Mouse (Mus musculus) gastrocnemius, postnatal 14 days (tissue): ENCODE measurements at regions not wholly inside any gene's neighbourhood (a gene's known extent, or its start where the extent isn't known, plus 50 kb on each side); places are given as distances from the start of the nearest gene placed in this dataset.
"Not testable (repeated sequence)": the region's sequence is repeated elsewhere in the genome, so short reads cannot be mapped to it uniquely, and the experiment has no call there.

ENCODE experiments used
- DNase-seq: peaks from one replicate; pipeline ENCODE4 v3.0.0; 2021; ENCODE audit warnings: mixed read lengths
- intact Hi-C: fragments of 180-260 bp; cut with DNase I; formaldehyde crosslinking; loops from one replicate; pipeline ENCODE4 v1.15.1; 2025; ENCODE audit warnings: low total_unique reads

- intact Hi-C loops, result not testable (repeated sequence)
- DNase-seq, result peak; percentile 4
These were observed 65.3 kb downstream of the Gm15023 start for GRCm38 (mm10) chrX:135112109-135112508.

GRCm38 (mm10) chrX:135110866-135111265, 66.6 kb downstream of the Gm15023 start:
- peak; percentile 3 for DNase-seq
- intact Hi-C loops, result not testable (repeated sequence)

- DNase-seq, result no peak
- intact Hi-C loops, result no loop called here
These were observed 75.8 kb downstream of the Gm15023 start for GRCm38 (mm10) chrX:135101594-135101993.

- no peak for DNase-seq
- intact Hi-C loops, result no loop called here
These were observed 79.3 kb downstream of the Gm15023 start for GRCm38 (mm10) chrX:135098101-135098500.

GRCm38 (mm10) chrX:135096206-135096605, 81.2 kb downstream of the Gm15023 start:
- intact Hi-C loops, result no loop called here
- DNase-seq, result no peak

- intact Hi-C loops, result not testable (repeated sequence)
These were observed 82.1 kb upstream of the Zmat1 start for GRCm38 (mm10) chrX:135091074-135091473.

GRCm38 (mm10) chrX:135087068-135087579, 78.1 kb upstream of the Zmat1 start:
- intact Hi-C loops, result not testable (repeated sequence)
- DNase-seq, result peak; percentile 40

More at GRCm38 (mm10) chrX:135091074-135091473, 82.1 kb upstream of the Zmat1 start:
- DNase-seq, result peak; percentile 50

- DNase-seq, intact Hi-C loops: not testable (repeated sequence)
These were observed 77.6 kb upstream of the Zmat1 start for GRCm38 (mm10) chrX:135086564-135086963.

GRCm38 (mm10) chrX:135085770-135086553, 77.0 kb upstream of the Zmat1 start:
- DNase-seq, intact Hi-C loops: not testable (repeated sequence)

GRCm38 (mm10) chrX:135080380-135081158, 71.6 kb upstream of the Zmat1 start:
- no peak for DNase-seq

GRCm38 (mm10) chrX:135079388-135079787, 70.4 kb upstream of the Zmat1 start:
- intact Hi-C loops, result no loop called here

More at GRCm38 (mm10) chrX:135080380-135081158, 71.6 kb upstream of the Zmat1 start:
- intact Hi-C loops, result no loop called here

GRCm38 (mm10) chrX:135075903-135076302, 66.9 kb upstream of the Zmat1 start:
- DNase-seq, result no peak

More at GRCm38 (mm10) chrX:135079388-135079787, 70.4 kb upstream of the Zmat1 start:
- no peak for DNase-seq

GRCm38 (mm10) chrX:135069448-135069847, 60.4 kb upstream of the Zmat1 start:
- intact Hi-C loops, result no loop called here
- no peak for DNase-seq

More at GRCm38 (mm10) chrX:135075903-135076302, 66.9 kb upstream of the Zmat1 start:
- intact Hi-C loops, result no loop called here

GRCm38 (mm10) chrX:135060184-135060583, 51.2 kb upstream of the Zmat1 start:
- DNase-seq, result no peak
- intact Hi-C loops, result no loop called here

- intact Hi-C loops, result no loop called here
- no peak for DNase-seq
These were observed 49.9 kb upstream of the Zmat1 start for GRCm38 (mm10) chrX:135058949-135059348.
